Mouse (Mus musculus) liver, embryonic 11.5 days (tissue): ENCODE measurements at regions not wholly inside any gene's neighbourhood (a gene's known extent, or its start where the extent isn't known, plus 50 kb on each side); places are given as distances from the start of the nearest gene placed in this dataset.

Experiments used
- ATAC-seq: fragments of 200-750 bp; cut with Nextera tagmentation; replicated peaks from 2 replicates; pipeline ENCODE4 v1.8.0; 2017; ENCODE audit warnings: moderate number of reproducible peaks, mild to moderate bottlenecking, moderate TSS enrichment, moderate library complexity; ENCODE audit not compliant: low FRiP score
- DNase-seq: peaks from one replicate; pipeline ENCODE4 v3.0.0-alpha.2; 2017; ENCODE audit warnings: low spot score
- H3K27ac ChIP-seq: fragments of 300-500 bp; sonication (generic); 2 replicates; pipeline ENCODE4 v1.5.1; 2014; ENCODE audit warnings: mild to moderate bottlenecking, low read depth, low read length, control low read depth
- H3K27me3 ChIP-seq: fragments of 300-500 bp; sonication (generic); replicated peaks from 2 replicates; pipeline ENCODE4 v1.6.1; 2014; ENCODE audit warnings: low read length, mixed read lengths; ENCODE audit not compliant: control insufficient read depth, insufficient read depth
- H3K36me3 ChIP-seq: fragments of 300-500 bp; sonication (generic); 2 replicates; pipeline ENCODE4 v1.6.1; 2014; ENCODE audit warnings: mild to moderate bottlenecking, low read length, moderate library complexity, mixed read lengths; ENCODE audit not compliant: control insufficient read depth, insufficient read depth
- H3K4me1 ChIP-seq: fragments of 300-500 bp; sonication (generic); replicated peaks from 2 replicates; pipeline ENCODE4 v1.6.1; 2014; ENCODE audit warnings: low read length, mixed read lengths; ENCODE audit not compliant: control insufficient read depth, insufficient read depth
- H3K4me2 ChIP-seq: fragments of 300-500 bp; sonication (generic); 2 replicates; pipeline ENCODE4 v1.6.1; 2014; ENCODE audit warnings: mild to moderate bottlenecking, control low read depth, moderate library complexity
- H3K4me3 ChIP-seq: fragments of 300-500 bp; sonication (generic); 2 replicates; pipeline ENCODE4 v1.5.1; 2014; ENCODE audit warnings: low read depth, low read length, control low read depth
- H3K9ac ChIP-seq: fragments of 300-500 bp; sonication (generic); 2 replicates; pipeline ENCODE4 v1.6.1; 2014; ENCODE audit warnings: low read depth, low read length, control low read depth
- H3K9me3 ChIP-seq: fragments of 300-500 bp; sonication (generic); 2 replicates; pipeline ENCODE4 v1.6.1; 2016; ENCODE audit warnings: low read length, inconsistent platforms, mixed read lengths; ENCODE audit not compliant: control insufficient read depth
- WGBS: fragments of 180-500 bp; shearing (Covaris S2); extraction: QIAGEN DNeasy Blood & Tissue Kit; methylation state at CpG from one replicate; pipeline ENCODE4 v1.1.7; 2014; 5-methylcytosine and 5-hydroxymethylcytosine counted together

GRCm38 (mm10) chr5:138900952-138901599 lies 81.2 kb downstream of the Gm5294 start:
- DNase-seq (no peak), ATAC-seq (no peak)
- no peak overlapping the region for H3K27ac ChIP-seq
- WGBS: 78% methylated on average over 15 of the region's 15 CpGs
- H3K4me3 ChIP-seq: no peak overlapping the region
- H3K9ac ChIP-seq: no peak overlapping the region
- no peaks in the 10 kb centered on the region for H3K36me3 ChIP-seq
- no peaks in the 10 kb centered on the region for H3K27me3 ChIP-seq
- no peak overlapping the region for H3K4me2 ChIP-seq
- H3K4me1 ChIP-seq: no peaks in the 10 kb centered on the region
- H3K9me3 ChIP-seq: no peaks in the 10 kb centered on the region

GRCm38 (mm10) chr5:138902316-138902715 lies 82.4 kb downstream of the Gm5294 start:
- no peak overlapping the region for H3K9ac ChIP-seq
- no peaks in the 10 kb centered on the region for H3K4me1 ChIP-seq
- no peaks in the 10 kb centered on the region for H3K9me3 ChIP-seq
- no peaks in the 10 kb centered on the region for H3K36me3 ChIP-seq
- H3K4me2 ChIP-seq: no peak overlapping the region
- H3K27me3 ChIP-seq: no peaks in the 10 kb centered on the region
- H3K27ac ChIP-seq: no peak overlapping the region
- 81% methylated on average over 1 of the region's 1 CpGs for WGBS
- DNase-seq (no peak), ATAC-seq (no peak)
- no peak overlapping the region for H3K4me3 ChIP-seq

GRCm38 (mm10) chr5:138911769-138912710 lies 85.1 kb downstream of the Pdgfa start:
- no peaks in the 10 kb centered on the region for H3K36me3 ChIP-seq
- no peak for ATAC-seq
- WGBS: 77% methylated on average over 7 of the region's 7 CpGs

GRCm38 (mm10) chr5:138912711-138913105 lies 84.5 kb downstream of the Pdgfa start:
- Histone ChIP-seq H3K4me3 (no peak overlapping the region), H3K4me2 (no peak overlapping the region), H3K9me3 (no peaks in the 10 kb centered on the region), H3K4me1 (no peaks in the 10 kb centered on the region), H3K27me3 (no peaks in the 10 kb centered on the region), H3K27ac (no peak overlapping the region), H3K9ac (no peak overlapping the region), H3K36me3 (no peaks in the 10 kb centered on the region)
- 73% methylated on average over 7 of the region's 7 CpGs for WGBS
- no peak for DNase-seq
- no peak for ATAC-seq

More at GRCm38 (mm10) chr5:138911769-138912710, 85.1 kb downstream of the Pdgfa start:
- DNase-seq: no peak
- no peaks in the 10 kb centered on the region for H3K27me3 ChIP-seq
- H3K27ac ChIP-seq: no peak overlapping the region
- no peak overlapping the region for H3K9ac ChIP-seq
- no peak overlapping the region for H3K4me3 ChIP-seq
- H3K4me1 ChIP-seq: no peaks in the 10 kb centered on the region
- H3K4me2 ChIP-seq: no peak overlapping the region
- H3K9me3 ChIP-seq: no peaks in the 10 kb centered on the region

GRCm38 (mm10) chr5:138915068-138915467 lies 82.1 kb downstream of the Pdgfa start:
- DNase-seq (no peak), ATAC-seq (no peak)
- no peaks in the 10 kb centered on the region for H3K27me3 ChIP-seq
- 37% methylated on average over 5 of the region's 5 CpGs for WGBS
- H3K4me2 ChIP-seq: no peak overlapping the region
- no peaks in the 10 kb centered on the region for H3K4me1 ChIP-seq
- H3K4me3 ChIP-seq: no peak overlapping the region
- no peak overlapping the region for H3K9ac ChIP-seq
- H3K9me3 ChIP-seq: no peaks in the 10 kb centered on the region
- H3K27ac ChIP-seq: no peak overlapping the region
- no peaks in the 10 kb centered on the region for H3K36me3 ChIP-seq

GRCm38 (mm10) chr5:138915496-138915895 lies 81.7 kb downstream of the Pdgfa start:
- Histone ChIP-seq H3K4me2 (no peak overlapping the region), H3K9me3 (no peaks in the 10 kb centered on the region), H3K9ac (no peak overlapping the region), H3K4me3 (no peak overlapping the region), H3K4me1 (no peaks in the 10 kb centered on the region), H3K27ac (no peak overlapping the region), H3K27me3 (no peaks in the 10 kb centered on the region), H3K36me3 (no peaks in the 10 kb centered on the region)
- DNase-seq (no peak), ATAC-seq (no peak)
- WGBS: 77% methylated on average over 4 of the region's 4 CpGs

- 76% methylated on average over 7 of the region's 7 CpGs for WGBS
- H3K36me3 ChIP-seq: no peaks in the 10 kb centered on the region
- no peaks in the 10 kb centered on the region for H3K27me3 ChIP-seq
- no peak overlapping the region for H3K9ac ChIP-seq
- no peaks in the 10 kb centered on the region for H3K4me1 ChIP-seq
- DNase-seq: no peak
- ATAC-seq: no peak
- H3K9me3 ChIP-seq: no peaks in the 10 kb centered on the region
- H3K4me3 ChIP-seq: no peak overlapping the region
- no peak overlapping the region for H3K4me2 ChIP-seq
- H3K27ac ChIP-seq: no peak overlapping the region
Observed at GRCm38 (mm10) chr5:138920156-138920845, 76.9 kb downstream of the Pdgfa start.

- Histone ChIP-seq H3K4me3 (no peak overlapping the region), H3K36me3 (no peaks in the 10 kb centered on the region), H3K4me2 (no peak overlapping the region), H3K27me3 (no peaks in the 10 kb centered on the region), H3K9ac (no peak overlapping the region), H3K4me1 (no peaks in the 10 kb centered on the region), H3K9me3 (no peaks in the 10 kb centered on the region), H3K27ac (no peak overlapping the region)
- ATAC-seq (no peak), DNase-seq (no peak)
- WGBS: 72% methylated on average over 3 of the region's 3 CpGs
Observed at GRCm38 (mm10) chr5:138922116-138922515, 75.1 kb downstream of the Pdgfa start.
